Mouse (Mus musculus): ENCODE measurements around the gene Lmod2.

The Lmod2 gene

DNA sequence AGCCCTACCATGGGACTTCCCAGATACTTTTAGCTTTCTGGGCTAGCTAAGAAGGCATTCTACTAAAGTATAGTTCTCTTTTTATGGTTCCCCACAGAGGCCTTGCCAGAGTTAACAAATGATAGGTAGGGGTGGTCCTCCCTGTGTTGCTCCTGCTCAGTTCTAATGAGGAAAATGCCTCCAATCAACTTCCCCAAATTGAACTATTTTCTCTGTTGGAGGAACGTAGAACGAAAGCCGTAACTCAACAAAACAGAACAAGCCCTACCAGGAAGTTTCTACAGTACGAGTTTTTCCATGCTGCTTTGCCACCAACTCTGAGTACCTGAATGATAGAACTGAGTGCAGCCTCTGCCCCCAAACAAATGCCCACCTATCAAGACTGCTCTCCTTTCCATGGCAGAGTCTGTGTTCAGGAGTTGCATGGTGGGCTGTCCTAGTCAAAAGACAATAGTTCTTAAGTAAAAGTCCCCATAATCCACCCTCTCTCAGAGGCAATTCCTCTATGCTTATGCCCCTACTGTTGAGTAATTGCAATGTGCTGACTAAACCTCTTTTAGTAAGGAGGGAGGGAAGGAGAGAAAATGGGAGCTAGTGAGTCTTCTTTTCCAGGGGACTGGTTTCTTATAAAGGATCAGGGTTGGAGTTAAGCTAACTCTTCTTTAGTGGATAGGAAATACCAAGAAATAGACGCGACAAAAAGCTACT lies 47.9 kb downstream of the Lmod2 start:
- DNase-seq, result no peak

DNA sequence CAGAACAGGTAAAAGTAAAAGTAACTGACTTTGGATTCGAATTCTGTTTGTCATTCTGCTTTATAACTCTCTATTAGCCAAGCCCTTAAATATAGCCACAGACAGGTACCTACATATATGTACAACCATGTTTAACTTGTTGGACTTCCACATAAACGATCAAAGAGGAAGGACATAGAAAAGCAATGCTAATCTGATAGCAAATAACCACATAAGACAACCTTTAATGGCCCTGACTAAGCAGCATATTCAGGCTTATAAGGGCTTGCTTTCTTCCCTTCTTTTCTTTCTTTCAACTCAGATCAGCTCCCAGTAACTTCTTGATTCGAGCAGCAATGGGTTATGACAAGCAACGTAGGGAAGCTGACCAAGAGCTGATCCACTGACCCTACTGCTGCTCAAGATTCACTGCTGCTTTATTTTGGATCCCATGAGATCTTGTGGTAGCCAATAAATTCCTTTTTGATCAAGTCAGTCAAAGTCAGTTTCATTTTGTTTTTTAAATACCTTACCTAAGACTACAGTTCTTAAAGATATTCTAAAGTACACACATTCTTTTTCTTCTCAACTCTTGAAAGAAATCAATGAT lies 49.6 kb downstream of the Lmod2 start:
- DNase-seq, result no peak

DNA sequence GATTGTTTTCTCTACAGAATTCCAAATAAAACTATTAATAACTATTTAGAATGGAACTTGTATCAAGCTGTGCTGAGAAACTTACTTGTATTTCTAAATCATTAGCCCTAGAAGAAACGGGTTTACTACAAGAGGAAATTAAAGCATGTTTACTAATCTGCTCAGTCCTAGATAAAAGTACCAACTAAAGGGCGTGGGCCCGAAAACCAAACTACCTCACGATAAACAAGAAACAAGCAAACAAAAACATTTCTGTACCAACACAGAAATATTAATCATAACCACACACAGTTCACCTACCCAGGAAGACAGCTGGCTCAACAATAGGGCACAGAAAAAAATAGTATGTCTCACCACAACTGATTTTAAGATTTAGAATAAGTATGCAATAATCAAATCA lies 50.8 kb downstream of the Lmod2 start:
- no peak for DNase-seq

GRCm38 (mm10) chr6:24650719-24651118 lies 53.2 kb downstream of the Lmod2 start:
- DNase-seq, result no peak

- DNase-seq, result no peak
These were observed 54.0 kb downstream of the Lmod2 start for GRCm38 (mm10) chr6:24651538-24651937.
